Mouse (Mus musculus) stomach, postnatal 0 days (tissue): ENCODE data around the gene Msmb.

Source experiments
- CTCF ChIP-seq: IDR thresholded peaks from 2 replicates; pipeline ENCODE4 v1.5.1; 2016; ENCODE audit warnings: antibody characterized with exemption, low read depth, mild to moderate bottlenecking, moderate library complexity
- EP300 ChIP-seq: optimal IDR thresholded peaks from 2 replicates; pipeline ENCODE3; 2016; ENCODE audit warnings: antibody characterized with exemption

DNA sequence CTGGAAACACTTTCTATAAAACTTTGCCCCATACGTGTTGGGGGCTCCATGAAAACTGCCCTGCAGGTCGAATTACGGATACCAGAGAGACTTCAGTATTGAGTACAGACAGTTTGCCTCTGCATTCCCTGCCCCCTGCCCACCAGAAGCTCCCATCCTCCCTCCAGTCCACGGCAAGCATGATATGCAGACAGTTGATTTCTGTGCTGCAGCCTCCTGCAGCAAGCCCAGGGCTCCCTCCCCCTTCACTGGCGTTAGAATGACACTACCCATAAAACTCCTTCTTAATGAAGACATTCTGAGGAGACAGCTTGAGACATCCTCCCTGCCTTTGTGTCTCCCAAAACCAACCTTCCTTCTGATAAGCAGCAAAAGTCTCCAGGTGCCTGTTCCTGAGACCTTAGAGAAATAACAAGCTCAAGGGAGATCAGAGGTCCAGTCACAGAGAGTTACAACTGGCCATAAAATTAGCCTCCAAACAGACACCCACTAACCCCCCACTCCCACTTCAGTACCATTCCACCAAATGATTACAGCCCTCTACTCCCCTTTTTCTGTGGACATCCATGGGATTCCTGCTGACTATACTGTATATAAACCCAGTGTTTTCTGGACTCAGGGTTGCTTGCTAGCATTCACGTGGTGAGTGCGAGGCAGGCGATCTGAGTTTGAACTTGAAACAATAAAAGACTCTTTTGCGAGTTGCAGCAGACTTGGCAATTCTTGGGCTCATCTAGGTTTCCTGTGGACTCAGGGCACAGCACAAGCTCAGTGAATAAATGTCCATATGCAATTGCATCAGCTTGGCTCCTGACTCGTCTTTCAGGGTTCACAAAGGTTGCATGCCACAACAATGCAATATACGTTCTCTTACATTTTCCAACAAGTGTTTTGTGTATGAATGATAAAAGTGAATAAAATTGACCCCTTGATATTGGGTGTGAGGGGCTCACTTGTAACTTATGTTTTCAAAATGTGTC lies 20.6 kb upstream of the Msmb start:
- TF ChIP-seq CTCF: no peak
- no peak for TF ChIP-seq EP300
